In the genomic region with DNA sequence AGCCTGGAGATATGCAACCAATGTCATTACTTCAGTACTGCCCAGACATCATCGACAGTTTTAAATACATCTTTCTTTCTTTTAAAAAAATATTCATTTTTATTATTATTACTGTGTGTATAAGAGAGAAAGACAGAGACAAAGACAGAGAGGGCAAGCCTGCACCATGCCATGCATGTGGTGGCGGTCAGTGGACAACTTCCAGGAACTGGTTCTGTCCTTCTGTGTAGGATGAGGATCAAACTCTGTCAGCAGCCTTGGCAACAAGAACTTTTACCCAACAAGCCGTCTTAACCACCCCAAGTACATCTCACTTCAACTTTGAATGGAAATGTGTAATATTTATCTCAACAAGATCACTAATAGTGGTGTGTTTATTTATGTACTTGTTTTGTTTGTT, we compare ENCODE assay signal across 11 mouse cellular contexts. TPM values are rescaled to one million over a fixed set of nuclear protein-coding genes. Genes with fewer than 3 reads are reported as not detected.
A peak's percentile ranks its signal among the peaks of the same experiment; 100 is the strongest.
DNase-seq lines count a peak whose midpoint lies in the region; ATAC-seq lines count a peak whose summit lies in the region.
"Had no signal": no experiment of that assay in that cellular context is flagged by ENCODE, and none has a peak within 500 bp of the region (broad histone marks: within the 10 kb centered on the region; RNA-seq: fewer than 3 reads in every experiment).

No protein-coding gene starts in this region.

- H3K36me3 ChIP-seq in heart, embryonic 15.5 days, result no peaks in the 10 kb centered on the region
- H3K36me3 ChIP-seq in liver, embryonic 13.5 days, result no peaks in the 10 kb centered on the region
- no peaks in the 10 kb centered on the region for H3K36me3 ChIP-seq in liver, embryonic 11.5 days (ENCODE audit: control insufficient read depth, insufficient read depth, low read length)
- no peaks in the 10 kb centered on the region for H3K36me3 ChIP-seq in limb, embryonic 15.5 days
- H3K36me3 ChIP-seq in neural tube, embryonic 15.5 days, result no peaks in the 10 kb centered on the region
- H3K36me3 ChIP-seq: embryonic facial prominence, embryonic 12.5 days had no signal

- DNase-seq in heart, postnatal 10 days, result no peak
- DNase-seq in liver, embryonic 13.5 days, result no peak
- DNase-seq in liver, embryonic 11.5 days (ENCODE audit: low spot score), result no peak
- peak; percentile 49 to 51 for DNase-seq in cerebellum, postnatal 10 days
- no peak for DNase-seq in thymus, postnatal 36 days

- H3K4me1 ChIP-seq in heart, embryonic 15.5 days (replicated peaks), result no peaks in the 10 kb centered on the region
- H3K4me1 ChIP-seq in liver, embryonic 13.5 days (replicated peaks), result no peaks in the 10 kb centered on the region
- no peaks in the 10 kb centered on the region for H3K4me1 ChIP-seq in liver, embryonic 11.5 days (replicated peaks; ENCODE audit: control insufficient read depth, insufficient read depth, low read length)
- H3K4me1 ChIP-seq in limb, embryonic 15.5 days, result peaks cover 7% of the 10 kb centered on the region
- peaks cover 10% of the 10 kb centered on the region for H3K4me1 ChIP-seq in neural tube, embryonic 15.5 days
- H3K4me1 ChIP-seq: embryonic facial prominence, embryonic 12.5 days had no signal

- H3K27me3 ChIP-seq in heart, embryonic 15.5 days, result 0 out of 2 replicates have a peak, but pooled peaks cover 3% of the 10 kb centered on the region
- H3K27me3 ChIP-seq in liver, embryonic 13.5 days, result peaks cover 22% of the 10 kb centered on the region
- H3K27me3 ChIP-seq in liver, embryonic 11.5 days (replicated peaks; ENCODE audit: control insufficient read depth, insufficient read depth, low read length), result peaks cover 15% of the 10 kb centered on the region
- no peaks in the 10 kb centered on the region for H3K27me3 ChIP-seq in limb, embryonic 15.5 days
- no peaks in the 10 kb centered on the region; the same call in 1 of the 2 replicates for H3K27me3 ChIP-seq in neural tube, embryonic 15.5 days (replicated peaks)

- H3K4me2 ChIP-seq in heart, embryonic 15.5 days, result peak overlapping the region; percentile 78
- H3K4me2 ChIP-seq in liver, embryonic 13.5 days, result peak overlapping the region; percentile 39; the same call in 1 of the 2 replicates
- no peak overlapping the region; the same call in 1 of the 2 replicates for H3K4me2 ChIP-seq in liver, embryonic 11.5 days
- H3K4me2 ChIP-seq in limb, embryonic 15.5 days, result peak overlapping the region; percentile 89; the same call in 1 of the 2 replicates
- H3K4me2 ChIP-seq in neural tube, embryonic 15.5 days, result no peak overlapping the region

- no peak for ATAC-seq in heart, embryonic 15.5 days (replicated peaks; ENCODE audit: insufficient number of reproducible peaks, insufficient read depth, low FRiP score, low read depth)
- no peak for ATAC-seq in liver, embryonic 13.5 days (ENCODE audit: low read depth)
- no peak for ATAC-seq in liver, embryonic 11.5 days (replicated peaks; ENCODE audit: low FRiP score)
- no peak for ATAC-seq in limb, embryonic 15.5 days (ENCODE audit: insufficient number of reproducible peaks, low FRiP score, low TSS enrichment, low read depth)
- no peak for ATAC-seq in neural tube, embryonic 15.5 days (ENCODE audit: low FRiP score)

- intact Hi-C loops in heart, postnatal 10 days (cut with DNase I), result no loop called here

- WGBS in heart, embryonic 15.5 days, result 78% methylated on average over 3 of the region's 3 CpGs
- 50% methylated on average over 3 of the region's 3 CpGs for WGBS in liver, embryonic 13.5 days (ENCODE audit: insufficient replicate concordance)
- WGBS in liver, embryonic 11.5 days, result 69% methylated on average over 3 of the region's 3 CpGs
- 73% methylated on average over 3 of the region's 3 CpGs for WGBS in limb, embryonic 15.5 days
- 90% methylated on average over 3 of the region's 3 CpGs for WGBS in neural tube, embryonic 15.5 days

- no peak overlapping the region for H3K9ac ChIP-seq in heart, embryonic 15.5 days
- no peak overlapping the region for H3K9ac ChIP-seq in liver, embryonic 13.5 days
- no peak overlapping the region for H3K9ac ChIP-seq in liver, embryonic 11.5 days (ENCODE audit: low read depth, low read length)
- no peak overlapping the region for H3K9ac ChIP-seq in limb, embryonic 15.5 days
- H3K9ac ChIP-seq in neural tube, embryonic 15.5 days (replicated peaks), result no peak overlapping the region
- H3K9ac ChIP-seq: embryonic facial prominence, embryonic 12.5 days had no signal

- no peaks in the 10 kb centered on the region for H3K9me3 ChIP-seq in heart, embryonic 15.5 days (replicated peaks)
- H3K9me3 ChIP-seq in liver, embryonic 13.5 days (replicated peaks), result no peaks in the 10 kb centered on the region
- no peaks in the 10 kb centered on the region for H3K9me3 ChIP-seq in liver, embryonic 11.5 days (ENCODE audit: control insufficient read depth, low read length)
- H3K9me3 ChIP-seq in limb, embryonic 15.5 days, result no peaks in the 10 kb centered on the region
- H3K9me3 ChIP-seq in neural tube, embryonic 15.5 days (replicated peaks), result no peaks in the 10 kb centered on the region
- H3K9me3 ChIP-seq: embryonic facial prominence, embryonic 12.5 days had no signal

- H3K27ac ChIP-seq in heart, embryonic 15.5 days, result no peak overlapping the region
- no peak overlapping the region for H3K27ac ChIP-seq in liver, embryonic 13.5 days
- H3K27ac ChIP-seq in liver, embryonic 11.5 days (ENCODE audit: low read depth, low read length), result no peak overlapping the region
- H3K27ac ChIP-seq in limb, embryonic 15.5 days, result no peak overlapping the region
- no peak overlapping the region for H3K27ac ChIP-seq in neural tube, embryonic 15.5 days (replicated peaks)
- H3K27ac ChIP-seq: embryonic facial prominence, embryonic 12.5 days; macrophage had no signal

- peak overlapping the region; percentile 52; the same call in 1 of the 2 replicates for H3K4me3 ChIP-seq in heart, embryonic 15.5 days
- H3K4me3 ChIP-seq in liver, embryonic 13.5 days (replicated peaks), result peak overlapping the region; percentile 47; the same call in 1 of the 2 replicates
- no peak overlapping the region for H3K4me3 ChIP-seq in liver, embryonic 11.5 days (ENCODE audit: low read depth, low read length)
- peak overlapping the region; percentile 49; the same call in 1 of the 2 replicates for H3K4me3 ChIP-seq in limb, embryonic 15.5 days
- H3K4me3 ChIP-seq in neural tube, embryonic 15.5 days (replicated peaks), result no peak overlapping the region
- H3K4me3 ChIP-seq: myocyte had no signal

RNA-seq across cellular contexts. Expression of a gene that starts 40.5 kb away (rescaled TPM):
- 0.31 and 0.93 TPM in 2 replicates for polyA plus RNA-seq in heart, embryonic 15.5 days (2015; fragmentation: Nextera tagmentation; extraction: Ambion mirVana)
- under 1 TPM; 0.24 to 0.45 TPM for total RNA-seq in heart, postnatal 10 days (2021)
- 0.16 and 0.24 TPM in 2 replicates for polyA plus RNA-seq in liver, embryonic 13.5 days (2015; fragmentation: Nextera tagmentation; extraction: Ambion mirVana)
- 0.41 and 0.91 TPM in 2 replicates for polyA plus RNA-seq in liver, embryonic 11.5 days (2014; fragmentation: Nextera tagmentation; extraction: Ambion mirVana)
- 2.6 and 2.7 TPM in 2 replicates for polyA plus RNA-seq in limb, embryonic 15.5 days (2015; fragmentation: Nextera tagmentation; extraction: Ambion mirVana)
- polyA plus RNA-seq in neural tube, embryonic 15.5 days (2015; fragmentation: Nextera tagmentation; extraction: Ambion mirVana), result 0.38 and 0.66 TPM in 2 replicates
- polyA plus RNA-seq: macrophage, myocyte had no signal

RNA-seq across cellular contexts. Expression of a gene that starts 41.8 kb away (rescaled TPM):
- 22.8 and 24.1 TPM in 2 replicates for polyA plus RNA-seq in heart, embryonic 15.5 days (2015; fragmentation: Nextera tagmentation; extraction: Ambion mirVana)
- 10 to 100 TPM; 15.0 to 17.8 TPM for total RNA-seq in heart, postnatal 10 days (2021)
- 5.3 and 6.6 TPM in 2 replicates for polyA plus RNA-seq in liver, embryonic 13.5 days (2015; fragmentation: Nextera tagmentation; extraction: Ambion mirVana)
- 11.2 and 12.0 TPM in 2 replicates for polyA plus RNA-seq in liver, embryonic 11.5 days (2014; fragmentation: Nextera tagmentation; extraction: Ambion mirVana)
- polyA plus RNA-seq in limb, embryonic 15.5 days (2015; fragmentation: Nextera tagmentation; extraction: Ambion mirVana), result 31.9 and 32.4 TPM in 2 replicates
- 7.6 and 10.2 TPM in 2 replicates for polyA plus RNA-seq in neural tube, embryonic 15.5 days (2015; fragmentation: Nextera tagmentation; extraction: Ambion mirVana)

Comparison
In these comparisons a context has a peak if more than half of its experiments do, and no peak if none do; other contexts are left out.
1. H3K4me2 ChIP-seq: peak in heart, embryonic 15.5 days (single experiment), liver, embryonic 13.5 days (single experiment) and limb, embryonic 15.5 days (single experiment); none in liver, embryonic 11.5 days (single experiment) and neural tube, embryonic 15.5 days (single experiment).
2. H3K4me3 ChIP-seq: peak in heart, embryonic 15.5 days (single experiment), liver, embryonic 13.5 days (single experiment) and limb, embryonic 15.5 days (single experiment); none in liver, embryonic 11.5 days (single experiment) and neural tube, embryonic 15.5 days (single experiment).
3. DNase-seq: peak in cerebellum, postnatal 10 days (2 of 2); none in heart, postnatal 10 days (0 of 2), liver, embryonic 13.5 days (single experiment), liver, embryonic 11.5 days (single experiment) and thymus, postnatal 36 days (0 of 2).